Mouse (Mus musculus) ES-E14 (cell line): ENCODE data around the gene Tmed1. TPM values are rescaled to one million over a fixed set of nuclear protein-coding genes. Genes with fewer than 3 reads are reported as not detected.

Source experiments
- DNase-seq: peaks from one replicate; pipeline ENCODE4 v3.0.0-alpha.2; 2013; ENCODE audit warnings: low read depth, low spot score
- H3K27ac ChIP-seq: 2 replicates; pipeline ENCODE4 v1.5.1; 2012; ENCODE audit warnings: low read depth, mild to moderate bottlenecking, low read length, moderate library complexity, mixed read lengths; ENCODE audit not compliant: poor library complexity, insufficient read depth, severe bottlenecking
- H3K36me3 ChIP-seq: 2 replicates; pipeline ENCODE4 v1.6.1; 2012; ENCODE audit warnings: mild to moderate bottlenecking, low read length, moderate library complexity, mixed read lengths; ENCODE audit not compliant: control insufficient read depth, poor library complexity, insufficient read depth, severe bottlenecking
- H3K4me1 ChIP-seq, 2 experiments: fragments of 150-350 bp in 1 of 2; sonication (generic) in 1 of 2; 2 replicates each; pipeline ENCODE4 v1.6.1; 2012; ENCODE audit warnings: low read length in 2 of 2, mild to moderate bottlenecking in 1 of 2, mixed read lengths in 1 of 2; ENCODE audit not compliant: control insufficient read depth in 2 of 2, insufficient read depth in 2 of 2, poor library complexity in 1 of 2
- H3K4me3 ChIP-seq, 2 experiments: fragments of 150-350 bp in 1 of 2; sonication (generic) in 1 of 2; 2 replicates each; pipeline ENCODE4 v1.5.1; 2012; ENCODE audit warnings: low read length in 2 of 2, low read depth in 1 of 2, mild to moderate bottlenecking in 1 of 2, mixed read lengths in 1 of 2; ENCODE audit not compliant: insufficient read depth in 1 of 2, poor library complexity in 1 of 2, severe bottlenecking in 1 of 2
- H3K9ac ChIP-seq: 2 replicates; pipeline ENCODE4 v1.6.1; 2012; ENCODE audit warnings: low read depth, mild to moderate bottlenecking, low read length, mixed read lengths; ENCODE audit not compliant: poor library complexity, insufficient read depth, severe bottlenecking
- H3K9me3 ChIP-seq: fragments of 150-350 bp; sonication (generic); 2 replicates; pipeline ENCODE4 v1.6.1; 2012; ENCODE audit warnings: low read depth, mild to moderate bottlenecking, low read length; ENCODE audit not compliant: control insufficient read depth, insufficient read depth
- CHD2 ChIP-seq: IDR thresholded peaks from 2 replicates; pipeline ENCODE4 v1.6.1; 2014; ENCODE audit warnings: mild to moderate bottlenecking, low read depth, low read length, inconsistent platforms
- HCFC1 ChIP-seq: IDR thresholded peaks from 2 replicates; pipeline ENCODE4 v1.6.1; 2012; ENCODE audit warnings: low read length, inconsistent platforms, borderline replicate concordance; ENCODE audit not compliant: insufficient read depth
- MAFK ChIP-seq: IDR thresholded peaks from 2 replicates; pipeline ENCODE4 v1.6.1; 2014; ENCODE audit warnings: mild to moderate bottlenecking, low read depth, low read length, inconsistent platforms; ENCODE audit not compliant: insufficient read depth
- ZC3H11A ChIP-seq: IDR thresholded peaks from 2 replicates; pipeline ENCODE4 v1.6.1; 2012; ENCODE audit warnings: low read depth, mild to moderate bottlenecking, inconsistent platforms, low read length, borderline replicate concordance
- ZNF384 ChIP-seq: IDR thresholded peaks from 2 replicates; pipeline ENCODE4 v1.6.1; 2012; ENCODE audit warnings: low read depth, low read length, inconsistent platforms
- in situ Hi-C, 2 experiments: fragments of 600-800 bp; cut with MboI; formaldehyde crosslinking; loops; one replicate each; pipeline ENCODE4 v1.15.1; 2025; ENCODE audit warnings: low sequenced_read_pairs in 2 of 2, inconsistent platforms in 1 of 2; ENCODE audit not compliant: unreplicated experiment in 2 of 2
- total RNA-seq: library from RNA; depleted of rRNA; stranded (reverse); fragments of 300-350 nt; gene quantifications from 2 replicates; pipeline ENCODE4 v1.2.3, GENCODE M21; 2012

Tmed1 gene
- total RNA-seq, 1 experiment, result 133 TPM

DNA sequence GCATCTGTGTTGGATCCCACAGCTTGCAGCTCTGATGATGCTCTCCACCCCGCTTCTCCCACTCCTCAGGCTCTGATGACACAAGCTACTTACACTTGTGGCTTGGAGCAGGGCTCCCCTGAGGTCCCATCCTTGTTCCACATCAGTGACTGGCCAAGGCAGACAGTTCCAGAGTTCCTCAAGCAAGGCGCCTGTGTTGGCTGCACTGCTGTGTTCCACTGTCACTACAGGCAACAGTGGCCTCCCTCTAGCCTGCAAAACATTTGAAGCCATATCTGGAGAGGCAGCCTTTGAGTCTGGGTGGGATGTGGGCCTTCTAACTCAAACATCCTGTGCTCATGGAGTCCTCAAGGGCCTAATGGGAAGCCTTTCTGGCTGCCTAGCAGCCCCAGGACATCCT lies 46.9 kb upstream of the Tmed1 start:
- peaks cover 17 to 34% of the 10 kb centered on the region in 2 experiments for H3K4me1 ChIP-seq
- H3K36me3 ChIP-seq, result peaks cover 17% of the 10 kb centered on the region; the same call in 1 of the 2 replicates
- in situ Hi-C loops, result no loop called here
- no peak overlapping the region for H3K9ac ChIP-seq
- no peaks in the 10 kb centered on the region for H3K9me3 ChIP-seq
- TF ChIP-seq ZNF384 (no peak), CHD2 (no peak), HCFC1 (no peak), MAFK (no peak), ZC3H11A (no peak)
- peak overlapping the region; percentile 71 for H3K27ac ChIP-seq
- DNase-seq, result no peak
- no peak overlapping the region for H3K4me3 ChIP-seq

DNA sequence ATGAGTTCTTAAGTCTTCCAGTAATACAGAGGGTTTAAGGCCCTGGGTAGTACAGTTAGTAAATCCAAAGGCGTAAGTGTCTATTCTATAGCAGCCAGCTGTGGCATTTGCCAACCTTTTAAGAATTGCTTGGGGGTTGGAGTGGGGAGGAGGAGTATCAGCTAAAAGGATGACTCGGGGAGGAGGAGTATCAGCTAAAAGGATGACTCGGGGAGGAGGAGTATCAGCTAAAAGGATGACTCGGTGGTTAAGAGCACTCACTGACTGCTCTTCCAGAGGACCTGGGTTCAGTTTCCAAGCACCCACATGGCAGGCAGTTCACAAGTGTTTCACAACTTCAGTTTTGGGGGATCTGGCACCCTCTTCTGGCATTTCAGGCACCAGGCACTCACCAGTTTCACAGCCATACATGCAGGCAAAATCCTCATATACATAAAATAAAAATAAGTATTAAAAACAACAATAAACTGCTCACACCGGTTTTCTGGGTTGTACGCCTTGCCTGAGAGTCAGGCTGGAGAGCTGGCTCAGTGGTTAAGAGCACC lies 45.2 kb upstream of the Tmed1 start:
- peaks cover 17 to 37% of the 10 kb centered on the region in 2 experiments for H3K4me1 ChIP-seq
- H3K27ac ChIP-seq, result no peak overlapping the region
- no peak overlapping the region for H3K4me3 ChIP-seq
- no peaks in the 10 kb centered on the region for H3K9me3 ChIP-seq
- H3K36me3 ChIP-seq, result peaks cover 19% of the 10 kb centered on the region
- no peak for DNase-seq
- in situ Hi-C loops, result no loop called here
- TF ChIP-seq MAFK, result no peak
- TF ChIP-seq CHD2, result no peak
- TF ChIP-seq ZNF384, result no peak
- TF ChIP-seq HCFC1, result no peak
- no peak for TF ChIP-seq ZC3H11A
- no peak overlapping the region for H3K9ac ChIP-seq

DNA sequence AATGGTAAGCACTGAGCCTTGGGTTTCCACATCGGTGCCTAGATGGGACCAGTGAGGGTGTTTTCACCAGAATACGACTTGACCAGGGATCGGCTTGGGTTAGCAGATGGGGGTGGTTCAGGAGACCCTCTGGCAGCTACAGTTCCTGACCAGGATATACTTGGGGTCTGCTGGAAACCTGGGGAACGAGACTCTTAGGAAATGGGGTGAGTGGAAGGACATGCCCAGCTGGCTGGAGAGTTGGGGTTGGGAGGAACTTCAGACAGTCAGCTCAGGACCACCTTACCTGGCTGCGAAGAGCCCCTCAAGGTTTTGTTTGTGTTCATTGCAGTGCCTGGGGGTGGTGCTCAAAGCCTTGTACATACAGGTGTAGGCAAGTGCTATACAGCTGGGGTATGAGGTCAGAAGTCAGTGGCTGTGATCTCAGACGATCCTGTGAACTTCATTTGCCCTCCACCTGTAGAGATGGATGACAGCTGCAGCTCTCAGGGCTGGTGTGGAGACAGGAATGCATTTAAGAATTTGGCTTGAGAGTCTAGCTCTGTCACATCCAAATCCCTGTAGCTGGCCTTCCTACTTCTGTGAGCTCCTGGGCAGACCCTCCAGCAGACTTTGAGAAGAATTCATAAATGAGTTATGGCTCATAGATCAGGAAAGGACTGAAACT lies 43.7 kb upstream of the Tmed1 start:
- H3K9ac ChIP-seq, result no peak overlapping the region
- H3K9me3 ChIP-seq, result no peaks in the 10 kb centered on the region
- in situ Hi-C loops, result no loop called here
- H3K36me3 ChIP-seq, result peaks cover 19% of the 10 kb centered on the region
- H3K4me1 ChIP-seq, result peaks cover 17 to 33% of the 10 kb centered on the region in 2 experiments
- H3K27ac ChIP-seq, result no peak overlapping the region
- no peak for DNase-seq
- TF ChIP-seq HCFC1 (no peak), CHD2 (no peak), ZNF384 (no peak), MAFK (no peak), ZC3H11A (no peak)
- no peak overlapping the region for H3K4me3 ChIP-seq

DNA sequence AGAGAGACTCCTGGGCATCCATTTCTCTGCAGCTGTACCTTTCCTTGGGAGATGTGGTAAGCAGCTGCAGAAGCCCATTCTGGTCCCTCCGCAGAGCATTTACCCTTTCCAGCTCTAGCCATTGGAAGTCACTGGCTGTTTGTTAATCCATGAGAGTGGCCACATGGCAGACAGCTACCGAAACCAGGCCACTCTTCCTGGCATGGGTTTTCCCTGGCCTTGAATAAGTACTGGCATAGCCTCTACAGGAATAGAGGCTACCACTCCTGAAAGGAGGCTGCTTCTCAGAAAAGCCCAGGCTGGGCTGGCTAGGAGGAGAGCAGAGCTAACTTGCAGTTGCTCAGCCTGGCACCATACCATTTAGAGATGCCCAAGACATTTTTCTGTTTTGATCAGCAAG lies 41.0 kb upstream of the Tmed1 start:
- TF ChIP-seq CHD2 (no peak), ZNF384 (no peak), ZC3H11A (no peak), MAFK (no peak), HCFC1 (no peak)
- H3K4me3 ChIP-seq, result no peak overlapping the region
- H3K27ac ChIP-seq, result no peak overlapping the region
- in situ Hi-C loops, result no loop called here
- H3K4me1 ChIP-seq, result peaks cover 8 to 18% of the 10 kb centered on the region in 2 experiments
- H3K9ac ChIP-seq, result no peak overlapping the region
- no peak for DNase-seq
- peaks cover 15% of the 10 kb centered on the region for H3K36me3 ChIP-seq
- H3K9me3 ChIP-seq, result no peaks in the 10 kb centered on the region
